Mouse (Mus musculus) gastrocnemius, adult 2 months (tissue): Measurements from ENCODE around the gene Thy1. TPM values are rescaled to one million over a fixed set of nuclear protein-coding genes. Genes with fewer than 3 reads are reported as not detected.

Experiments used
- DNase-seq: peaks from one replicate; pipeline ENCODE4 v3.0.0; 2022
- H3K27ac ChIP-seq: fragments of 200-600 bp; 2 replicates; pipeline ENCODE4 v1.8.1; 2022; ENCODE audit warnings: mild to moderate bottlenecking
- H3K4me3 ChIP-seq: fragments of 200-600 bp; 2 replicates; pipeline ENCODE4 v1.8.1; 2022; ENCODE audit warnings: mild to moderate bottlenecking, moderate library complexity
- CTCF ChIP-seq: fragments of 200-600 bp; IDR thresholded peaks from 2 replicates; pipeline ENCODE4 v1.8.1; 2022; ENCODE audit warnings: antibody characterized with exemption, mild to moderate bottlenecking, moderate library complexity
- intact Hi-C: fragments of 180-260 bp; cut with DNase I; formaldehyde crosslinking; loops from one replicate; pipeline ENCODE4 v1.15.1; 2025
- total RNA-seq, 2 experiments: library from RNA; stranded (reverse); gene quantifications; 2 replicates each; pipeline ENCODE4 v1.2.3; 2021

Thy1 gene
- total RNA-seq, 2 experiments from 2014 or later: 9.3 to 9.8 TPM

DNA sequence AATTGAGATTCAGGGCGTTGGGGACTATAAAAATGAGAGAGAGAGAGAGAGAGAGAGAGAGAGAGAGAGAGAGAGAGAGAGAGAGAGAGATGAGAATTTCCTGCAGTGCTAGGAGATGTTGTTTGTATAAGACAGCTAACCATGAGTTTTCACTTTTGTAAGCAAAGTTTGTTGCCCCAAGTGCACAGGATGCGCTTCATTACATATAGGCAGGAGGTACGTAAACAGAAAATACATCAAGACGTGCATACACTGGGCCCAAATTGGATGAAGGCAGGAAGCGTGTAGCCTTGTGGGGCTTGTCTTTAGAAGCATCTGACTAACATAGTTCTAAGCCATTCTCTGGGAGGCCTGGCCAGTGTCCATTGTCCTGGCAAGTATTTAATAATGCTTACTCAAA is 25.3 kb upstream of the Thy1 start:
- Histone ChIP-seq H3K4me3 (no peak overlapping the region), H3K27ac (no peak overlapping the region)
- intact Hi-C loops: no loop called here
- no peak for DNase-seq
- no peak for TF ChIP-seq CTCF

DNA sequence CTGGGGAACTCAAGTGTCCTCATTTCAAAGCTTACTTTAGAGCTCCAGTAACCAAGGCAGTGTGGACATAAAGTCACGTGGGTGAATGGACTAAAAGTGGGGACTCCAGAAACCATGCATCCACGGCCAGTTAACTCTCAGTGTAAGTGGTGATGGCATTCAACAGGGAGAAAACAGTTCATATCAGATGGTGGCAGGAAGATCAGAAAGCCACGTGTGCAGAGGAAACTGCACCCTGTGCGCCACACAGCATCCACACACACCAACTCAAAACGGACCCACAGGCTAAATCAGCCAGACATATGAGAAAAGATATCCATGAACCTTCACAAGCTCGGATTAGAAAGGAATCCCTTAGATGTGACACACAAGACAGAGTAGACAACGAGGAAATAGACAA is 23.2 kb upstream of the Thy1 start:
- intact Hi-C loops: no loop called here
- TF ChIP-seq CTCF: no peak
- no peak for DNase-seq
- Histone ChIP-seq H3K27ac (no peak overlapping the region), H3K4me3 (no peak overlapping the region)

DNA sequence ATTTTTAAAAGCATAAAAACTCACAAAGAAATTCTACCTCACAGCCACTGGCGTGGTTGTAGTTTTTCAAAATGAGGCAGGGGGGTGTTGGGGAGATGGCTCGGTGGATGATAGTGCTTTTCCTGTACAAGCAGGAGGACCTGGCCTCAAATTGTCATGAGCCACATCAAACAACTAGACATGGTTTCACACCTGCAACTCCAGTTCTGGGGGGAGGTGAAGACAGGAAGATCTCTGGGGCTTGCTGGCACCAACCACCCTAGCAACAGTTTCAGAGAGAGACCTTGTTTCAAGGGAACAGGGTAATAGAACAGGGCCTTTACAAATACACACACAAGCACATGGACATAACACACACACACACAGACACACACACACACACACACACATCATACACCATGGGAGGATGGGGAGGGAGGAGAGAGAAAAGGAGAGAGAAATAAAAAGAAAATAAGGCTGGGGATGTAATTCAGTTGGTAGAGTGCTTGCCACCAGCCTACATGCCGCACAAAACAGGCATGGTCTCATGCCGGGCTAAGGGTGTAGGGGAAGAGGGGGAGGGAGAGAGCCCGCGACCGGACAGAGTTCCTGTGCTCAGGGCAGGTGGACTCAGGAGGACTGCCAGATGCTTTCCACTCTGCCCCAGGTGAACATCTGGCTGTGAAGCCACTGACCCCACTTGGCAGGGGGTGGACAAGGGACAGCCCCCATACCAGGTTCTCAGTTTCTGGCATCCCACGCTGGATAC is 20.9 kb upstream of the Thy1 start:
- no peak for DNase-seq
- intact Hi-C loops: no loop called here
- Histone ChIP-seq H3K4me3 (no peak overlapping the region), H3K27ac (no peak overlapping the region)
- TF ChIP-seq CTCF: no peak

DNA sequence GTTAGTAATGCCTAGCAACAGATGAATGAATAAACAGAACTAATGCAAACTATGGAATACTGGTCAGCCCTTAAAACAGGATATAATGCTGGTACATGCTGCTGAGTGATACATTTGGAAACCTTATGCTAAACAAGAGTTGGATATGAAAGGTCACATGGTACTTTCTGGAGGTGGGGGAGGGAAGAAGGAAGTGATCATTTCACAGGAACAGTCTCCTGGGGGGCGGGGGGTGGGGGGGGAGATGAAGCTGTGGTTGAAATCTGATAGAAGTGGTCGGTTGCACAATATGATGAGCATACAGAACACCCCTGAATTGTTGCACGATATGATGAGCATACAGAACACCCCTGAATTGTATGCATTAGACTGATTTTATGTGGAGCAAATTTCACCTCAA is 19.1 kb upstream of the Thy1 start:
- no peak overlapping the region for H3K27ac ChIP-seq
- no peak for TF ChIP-seq CTCF
- no peak overlapping the region for H3K4me3 ChIP-seq
- no peak for DNase-seq
- intact Hi-C loops: no loop called here

DNA sequence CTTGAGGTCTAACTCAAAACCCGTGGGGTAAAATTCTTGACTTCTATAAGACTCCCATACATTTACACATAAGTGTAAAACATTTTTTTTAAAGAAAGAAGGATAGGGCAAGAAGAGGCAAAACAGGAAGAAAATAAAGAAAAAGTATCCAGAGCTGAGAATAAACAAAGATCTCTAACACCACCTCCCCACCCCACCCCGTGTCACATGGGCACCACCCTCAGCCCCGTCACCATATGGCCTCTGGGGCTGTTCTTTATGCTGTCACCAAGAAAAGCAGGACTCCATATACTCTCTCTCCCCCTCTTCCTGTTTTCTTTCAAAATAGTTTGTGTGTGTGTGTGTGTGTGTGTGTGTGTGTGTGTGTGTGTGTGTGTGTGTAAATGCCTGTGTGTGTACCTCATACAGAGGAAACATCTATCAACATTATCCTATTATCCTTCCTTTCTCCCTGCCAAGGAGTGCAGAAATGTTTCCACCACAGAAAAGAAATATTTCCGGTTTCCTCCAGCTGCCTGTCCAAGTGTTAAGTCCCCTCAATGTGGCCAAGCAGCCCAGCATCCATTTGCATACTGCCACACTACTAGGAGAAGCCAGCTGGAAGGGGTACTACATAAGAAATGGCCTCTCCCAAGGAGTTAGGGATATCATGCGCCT is 13.5 kb upstream of the Thy1 start:
- intact Hi-C loops: no loop called here
- Histone ChIP-seq H3K27ac (peak overlapping the region; percentile 20; the same call in 1 of the 2 replicates), H3K4me3 (no peak overlapping the region)
- DNase-seq: no peak
- TF ChIP-seq CTCF: no peak

DNA sequence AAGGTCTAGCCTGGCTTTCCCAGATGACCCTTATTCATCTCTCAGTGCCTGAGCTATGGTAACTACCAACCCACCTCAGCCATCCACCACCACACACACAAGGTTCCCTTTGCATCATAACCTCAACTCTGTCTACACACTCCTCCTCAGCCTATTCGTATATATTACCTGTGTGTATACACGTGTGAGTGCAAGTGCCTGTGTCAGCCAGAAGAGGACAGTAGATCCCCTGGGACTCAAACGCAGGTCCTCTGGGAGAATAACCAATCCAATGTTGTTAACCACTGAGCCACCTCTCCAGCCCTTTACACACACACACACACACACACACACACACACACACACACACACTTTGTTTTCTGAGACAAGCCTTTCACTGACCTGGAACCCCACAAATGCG is 12.5 kb upstream of the Thy1 start:
- peak; percentile 29; the same call in 1 of the 2 replicates for TF ChIP-seq CTCF
- no peak overlapping the region for H3K4me3 ChIP-seq
- intact Hi-C loops: no loop called here
- no peak overlapping the region for H3K27ac ChIP-seq
- no peak for DNase-seq

DNA sequence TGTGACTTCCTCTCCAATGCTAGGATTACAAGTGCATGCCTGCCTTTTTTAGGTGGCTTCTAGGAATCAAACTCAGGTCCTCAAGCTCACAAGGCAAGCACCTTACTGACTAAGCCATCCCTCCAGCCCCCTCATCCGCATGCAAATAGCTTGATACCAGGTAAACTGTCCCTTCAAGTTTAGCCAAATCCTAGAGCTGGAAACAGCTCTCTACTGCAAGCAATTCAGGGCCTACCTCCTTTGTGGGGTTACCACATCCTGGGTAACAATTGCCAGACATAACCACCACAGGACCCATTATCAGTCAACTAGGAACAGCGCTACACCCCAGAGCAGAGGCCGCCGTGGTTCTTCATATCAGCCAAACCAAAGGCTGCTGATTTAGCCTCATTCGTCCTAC is 12.1 kb upstream of the Thy1 start:
- intact Hi-C loops: no loop called here
- no peak for TF ChIP-seq CTCF
- H3K27ac ChIP-seq: no peak overlapping the region

DNA sequence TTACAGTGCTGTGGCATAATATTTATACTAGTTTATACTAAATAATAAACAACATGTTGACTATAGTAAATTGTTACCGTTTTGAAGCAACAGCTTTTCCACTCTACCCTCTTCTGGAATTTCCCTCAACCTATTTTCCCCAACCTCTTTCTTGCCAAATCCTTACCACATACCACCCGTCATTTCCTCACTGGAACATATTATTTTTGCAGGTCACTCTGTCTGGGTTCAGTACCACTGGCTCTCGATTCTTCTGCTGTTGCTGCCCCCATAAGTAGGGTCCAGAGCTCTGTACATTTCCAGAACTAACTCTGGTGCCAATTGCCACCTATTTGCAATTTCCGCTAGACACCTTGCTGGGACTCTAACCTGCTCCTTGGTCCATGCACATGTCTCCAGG is 11.2 kb upstream of the Thy1 start:
- H3K4me3 ChIP-seq: no peak overlapping the region
- no peak for DNase-seq
- intact Hi-C loops: no loop called here
- TF ChIP-seq CTCF: no peak
- H3K27ac ChIP-seq: no peak overlapping the region

More for the DNA sequence above, 12.1 kb upstream of the Thy1 start:
- no peak overlapping the region for H3K4me3 ChIP-seq
- DNase-seq: no peak

DNA sequence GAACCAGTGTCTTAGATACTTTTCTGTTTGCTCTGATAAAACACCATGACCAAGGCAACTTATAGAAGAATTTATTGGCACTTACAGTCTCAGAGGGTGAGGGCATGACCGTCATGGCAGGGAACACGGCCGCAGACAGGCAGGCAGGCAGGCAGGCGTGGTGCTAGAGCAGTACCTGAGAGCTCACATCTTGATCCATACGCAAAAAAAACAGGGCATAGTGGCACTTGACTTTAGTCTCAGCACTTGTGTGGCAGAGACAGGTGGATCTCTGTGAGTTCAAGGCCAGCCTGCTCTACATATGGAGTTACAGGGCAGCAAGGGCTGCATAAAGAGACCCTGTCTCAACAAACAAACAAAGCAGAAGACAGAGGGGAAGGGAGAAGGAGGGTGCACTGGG is 9.9 kb upstream of the Thy1 start:
- Histone ChIP-seq H3K27ac (no peak overlapping the region), H3K4me3 (no peak overlapping the region)
- TF ChIP-seq CTCF: no peak
- intact Hi-C loops: no loop called here
- no peak for DNase-seq

DNA sequence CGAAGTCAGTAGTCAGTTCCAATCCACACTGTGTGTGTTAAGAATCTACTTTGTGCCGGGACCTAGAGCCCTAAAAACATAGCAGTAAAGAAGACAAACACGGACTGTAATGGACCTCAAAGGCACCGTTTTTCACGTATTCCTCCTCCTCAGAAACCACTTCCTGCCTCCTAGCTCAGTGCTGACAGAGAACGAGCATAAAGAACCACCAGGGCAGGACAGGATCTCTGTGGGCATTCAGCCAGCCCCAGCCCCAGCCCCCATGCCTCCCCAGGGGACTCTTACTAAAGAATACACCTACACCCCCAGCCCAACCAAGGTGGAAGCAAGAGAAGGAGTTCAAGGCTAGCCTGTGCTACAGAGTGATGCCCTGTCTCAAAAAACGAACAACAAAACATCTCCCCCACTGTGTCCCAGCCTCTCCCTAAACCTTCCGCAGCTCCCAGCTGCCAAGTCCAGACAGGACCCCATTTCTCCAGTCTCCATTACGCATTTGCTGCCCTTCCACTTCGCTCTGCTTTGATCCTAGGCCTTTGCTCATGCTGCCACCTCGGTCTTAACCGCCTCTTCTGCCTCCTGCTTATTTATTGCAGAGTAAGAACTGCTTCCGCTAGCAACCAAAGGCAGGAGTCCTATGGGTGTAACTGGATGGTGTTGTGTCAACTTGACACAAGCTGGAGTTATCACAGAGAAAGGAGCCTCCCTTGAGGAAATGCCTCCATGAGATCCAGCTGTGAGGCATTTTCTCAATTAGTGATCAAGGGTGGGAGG is 9.0 kb upstream of the Thy1 start:
- intact Hi-C loops: no loop called here
- no peak for DNase-seq
- TF ChIP-seq CTCF: no peak
- Histone ChIP-seq H3K27ac (no peak overlapping the region), H3K4me3 (no peak overlapping the region)

DNA sequence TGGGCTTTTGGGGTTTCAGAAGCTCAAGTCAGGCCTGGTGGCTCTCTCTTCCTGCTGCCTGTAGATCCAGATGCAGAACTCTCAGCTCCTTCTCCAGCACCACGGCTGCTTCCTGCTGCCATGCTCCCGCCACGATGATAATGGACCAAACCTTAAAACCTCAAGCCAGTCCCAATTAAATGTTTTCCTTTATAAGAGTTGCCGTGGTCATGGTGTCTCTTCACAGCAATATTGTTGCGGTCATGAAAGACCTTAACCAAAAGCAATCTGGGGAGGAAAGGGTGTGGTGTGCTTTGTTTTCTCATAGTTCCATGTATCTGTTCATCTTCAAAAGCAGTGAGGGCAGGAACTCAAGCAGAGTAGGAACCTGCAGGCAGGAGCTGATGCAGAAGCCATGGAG is 6.1 kb upstream of the Thy1 start:
- intact Hi-C loops: no loop called here
- DNase-seq: no peak
- Histone ChIP-seq H3K27ac (no peak overlapping the region), H3K4me3 (no peak overlapping the region)
- TF ChIP-seq CTCF: no peak

DNA sequence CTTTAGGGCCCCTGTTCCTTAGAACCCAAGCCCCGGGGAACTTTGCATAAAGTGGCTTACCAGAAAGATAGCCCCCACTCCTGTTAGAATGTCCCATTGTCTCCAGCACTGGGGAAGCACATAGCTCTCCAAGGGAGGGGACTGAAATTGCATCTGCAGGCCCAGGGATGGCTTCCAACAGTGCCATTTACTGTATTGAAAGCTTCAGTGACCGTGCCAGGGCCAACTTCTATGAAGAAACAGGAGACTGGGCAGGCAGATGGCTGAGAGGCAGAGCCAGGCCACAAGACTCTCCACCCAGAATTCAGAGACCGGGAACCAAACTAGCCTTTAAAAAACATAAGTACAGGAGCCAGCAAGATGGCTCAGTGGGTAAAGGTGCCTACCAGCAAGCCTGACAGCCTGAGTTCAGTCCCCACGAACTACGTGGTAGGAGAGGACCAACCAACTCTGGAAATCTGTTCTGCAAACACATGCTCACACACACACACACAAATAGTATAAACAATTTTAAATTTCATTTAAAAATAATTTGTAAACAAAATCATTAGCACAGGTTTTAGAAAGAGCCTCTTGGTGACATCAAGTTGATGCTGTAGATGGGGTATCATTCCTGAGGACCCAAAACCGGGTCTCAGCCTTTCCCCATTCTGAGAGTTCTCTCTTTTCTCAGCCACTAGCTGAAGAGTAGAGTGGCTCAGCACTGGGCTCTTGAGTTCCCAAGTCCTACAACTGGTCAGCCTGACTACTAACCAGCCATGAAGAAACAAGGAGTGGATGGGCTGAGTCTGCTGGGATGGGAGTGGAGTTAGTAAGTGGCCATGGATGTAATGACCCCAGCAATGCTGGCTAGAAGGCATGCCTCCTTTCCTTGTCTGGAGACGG is 1.4 kb upstream of the Thy1 start:
- no peak for TF ChIP-seq CTCF
- 0 out of 2 replicates have a peak overlapping the region, but pooled peaks have one; percentile 1 for H3K27ac ChIP-seq
- H3K4me3 ChIP-seq: no peak overlapping the region
- intact Hi-C loops: no loop called here
- DNase-seq: peak; percentile 47
